ENCODE assay signal across 27 mouse cellular contexts in genomic region chr6:122714707-122715365, GRCm38 (mm10). TPM values are rescaled to one million over a fixed set of nuclear protein-coding genes. Genes with fewer than 3 reads are reported as not detected.
"Had no signal": no experiment of that assay in that cellular context is flagged by ENCODE, and none has a peak within 500 bp of the region (broad histone marks: within the 10 kb centered on the region; RNA-seq: fewer than 3 reads in every experiment).

No protein-coding gene starts in this region.

- H3K36me3 ChIP-seq: liver, embryonic 13.5 days; midbrain, embryonic 12.5 days; neural tube, embryonic 13.5 days had no signal

- ATAC-seq: lung, postnatal 0 days had no signal

- H3K27me3 ChIP-seq: liver, embryonic 13.5 days; midbrain, embryonic 12.5 days; neural tube, embryonic 13.5 days had no signal

- H3K4me2 ChIP-seq: liver, embryonic 13.5 days; lung, embryonic 14.5 days; midbrain, embryonic 12.5 days; neural tube, embryonic 13.5 days had no signal

- H3K9ac ChIP-seq: liver, embryonic 13.5 days; lung, embryonic 14.5 days; midbrain, embryonic 12.5 days; neural tube, embryonic 13.5 days had no signal

- H3K27ac ChIP-seq: kidney, postnatal 0 days; layer of hippocampus, adult 2 months; liver, embryonic 13.5 days; macrophage; midbrain, embryonic 12.5 days; neural tube, embryonic 13.5 days had no signal

- DNase-seq: kidney, adult 11 months; kidney, postnatal 25 days; layer of hippocampus, adult 9-11 months; liver, embryonic 13.5 days; lung, embryonic 14.5 days; retina, postnatal 1 day; thymus, adult 18-20 months; thymus, postnatal 36 days had no signal

- H3K9me3 ChIP-seq: liver, embryonic 13.5 days; megakaryocyte, embryonic 14.5 days; midbrain, embryonic 12.5 days; neural tube, embryonic 13.5 days had no signal

- H3K4me3 ChIP-seq: layer of hippocampus, adult 2 months; liver, embryonic 13.5 days; megakaryocyte, embryonic 14.5 days; midbrain, embryonic 12.5 days; myocyte; neural tube, embryonic 13.5 days had no signal

RNA-seq across cellular contexts. Expression of gene Nanog, which starts 7.5 kb away (rescaled TPM):
- total RNA-seq: layer of hippocampus, adult 2 months; layer of hippocampus, postnatal 25 days; left cerebral cortex, adult 18-20 months; left cerebral cortex, postnatal 10 days; left cerebral cortex, postnatal 36 days; monocyte, adult 5-6 weeks; neutrophil, adult 5-6 weeks had no signal
- polyA plus RNA-seq: kidney, postnatal 0 days; large intestine, adult 2 months; liver, embryonic 13.5 days; liver, embryonic 16.5 days; macrophage; midbrain, embryonic 16.5 days; small intestine, adult 2 months; spleen, adult 2 months had no signal
